ENCODE assay signal across 8 mouse cellular contexts in the genomic region with DNA sequence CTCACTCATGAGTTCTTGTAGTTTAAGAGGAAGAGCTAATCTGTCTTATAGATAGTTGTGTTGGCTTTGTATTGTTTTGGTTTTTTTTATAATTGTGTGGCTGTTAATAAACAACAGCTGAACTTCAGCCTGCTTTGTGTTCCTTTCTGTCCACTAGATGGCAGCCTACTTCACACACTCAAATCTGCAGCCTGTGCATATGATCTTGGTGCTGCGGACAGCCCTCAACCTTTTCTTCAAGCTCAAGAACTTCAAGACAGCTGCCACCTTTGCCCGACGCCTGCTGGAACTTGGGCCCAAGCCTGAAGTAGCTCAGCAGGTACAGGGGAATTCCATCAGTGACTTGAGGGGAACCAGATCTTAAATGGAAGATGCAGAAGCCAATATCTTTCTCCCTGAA. TPM values are rescaled to one million over a fixed set of nuclear protein-coding genes. Genes with fewer than 3 reads are reported as not detected.
A peak's percentile ranks its signal among the peaks of the same experiment; 100 is the strongest.
DNase-seq lines count a peak whose midpoint lies in the region; ATAC-seq and TF ChIP-seq lines count a peak whose summit lies in the region.

No protein-coding gene starts in this region.

- H3K9ac ChIP-seq in midbrain, embryonic 12.5 days (replicated peaks): no peak overlapping the region
- H3K9ac ChIP-seq in forebrain, postnatal 0 days: no peak overlapping the region

- no peak for DNase-seq in midbrain, embryonic 10.5 days (ENCODE audit: low spot score)
- DNase-seq in Muller cell, postnatal 12 days (ENCODE audit: inconsistent ontology term): peak; percentile 32
- DNase-seq in cerebellum, adult 8-10 months: peak; percentile 35
- peak; percentile 69 for DNase-seq in forebrain, postnatal 0 days
- DNase-seq in layer of hippocampus, adult 9-10 months (ENCODE audit: low spot score): peak; percentile 33
- DNase-seq in yolk sac, embryonic 10.5 days (ENCODE audit: low spot score): no peak

- H3K27ac ChIP-seq in midbrain, embryonic 12.5 days (replicated peaks): no peak overlapping the region
- no peak overlapping the region for H3K27ac ChIP-seq in midbrain, embryonic 10.5 days (replicated peaks)
- no peak overlapping the region for H3K27ac ChIP-seq in forebrain, postnatal 0 days (ENCODE audit: low read depth, low read length)
- H3K27ac ChIP-seq in olfactory bulb, adult 2 months (ENCODE audit: insufficient read depth, low read depth, low read length): no peak overlapping the region

- no peak for TF ChIP-seq POLR2A in olfactory bulb, adult 2 months (IDR thresholded peaks at IDR 0.05; ENCODE audit: insufficient read depth, low read depth, low read length)

- H3K36me3 ChIP-seq in midbrain, embryonic 12.5 days: peaks cover 90% of the 10 kb centered on the region
- peaks cover 92% of the 10 kb centered on the region for H3K36me3 ChIP-seq in midbrain, embryonic 10.5 days
- H3K36me3 ChIP-seq in forebrain, postnatal 0 days (ENCODE audit: insufficient read depth): peaks cover 88% of the 10 kb centered on the region

- no peaks in the 10 kb centered on the region for H3K9me3 ChIP-seq in midbrain, embryonic 12.5 days
- no peaks in the 10 kb centered on the region for H3K9me3 ChIP-seq in midbrain, embryonic 10.5 days (replicated peaks)
- H3K9me3 ChIP-seq in forebrain, postnatal 0 days (ENCODE audit: low read length): no peaks in the 10 kb centered on the region

- no peaks in the 10 kb centered on the region for H3K4me1 ChIP-seq in midbrain, embryonic 12.5 days
- H3K4me1 ChIP-seq in midbrain, embryonic 10.5 days: no peaks in the 10 kb centered on the region
- no peaks in the 10 kb centered on the region for H3K4me1 ChIP-seq in forebrain, postnatal 0 days (ENCODE audit: insufficient read depth)
- H3K4me1 ChIP-seq in olfactory bulb, adult 2 months (ENCODE audit: control insufficient read depth, insufficient read depth, low read length): no peaks in the 10 kb centered on the region

- peak; percentile 27; the same call in 1 of the 2 replicates for ATAC-seq in midbrain, embryonic 12.5 days (ENCODE audit: low FRiP score, low read depth)
- ATAC-seq in forebrain, postnatal 0 days: peak; percentile 64; the same call in 1 of the 2 replicates

- H3K27me3 ChIP-seq in midbrain, embryonic 12.5 days: no peaks in the 10 kb centered on the region
- no peaks in the 10 kb centered on the region for H3K27me3 ChIP-seq in midbrain, embryonic 10.5 days (ENCODE audit: low read depth, poor library complexity, severe bottlenecking)
- no peaks in the 10 kb centered on the region for H3K27me3 ChIP-seq in forebrain, postnatal 0 days (ENCODE audit: insufficient read depth, low read length)

- TF ChIP-seq CTCF in forebrain, postnatal 0 days (IDR thresholded peaks at IDR 0.05; ENCODE audit: low read depth): peak; percentile 86
- TF ChIP-seq CTCF in olfactory bulb, adult 2 months (IDR thresholded peaks at IDR 0.05; ENCODE audit: insufficient read depth, low read depth, low read length): 0 out of 2 replicates have a peak, but pooled peaks have one; percentile 24

- WGBS in midbrain, embryonic 12.5 days: 54% methylated on average over 3 of the region's 3 CpGs
- 57% methylated on average over 3 of the region's 3 CpGs for WGBS in midbrain, embryonic 10.5 days
- WGBS in forebrain, postnatal 0 days: 31% methylated on average over 3 of the region's 3 CpGs
- 36% methylated on average over 3 of the region's 3 CpGs for WGBS in olfactory bulb, adult 2 months

- H3K4me3 ChIP-seq in midbrain, embryonic 12.5 days: no peak overlapping the region
- H3K4me3 ChIP-seq in midbrain, embryonic 10.5 days: no peak overlapping the region
- H3K4me3 ChIP-seq in forebrain, postnatal 0 days (ENCODE audit: low read depth, low read length): no peak overlapping the region
- no peak overlapping the region for H3K4me3 ChIP-seq in olfactory bulb, adult 2 months (ENCODE audit: insufficient read depth, low read depth, low read length)

- H3K4me2 ChIP-seq in midbrain, embryonic 12.5 days (replicated peaks): no peak overlapping the region
- no peak overlapping the region for H3K4me2 ChIP-seq in forebrain, postnatal 0 days (ENCODE audit: low read depth)

RNA-seq across cellular contexts. Expression of a gene that starts 6.8 kb away (rescaled TPM):
- 168 and 185 TPM in 2 replicates for polyA plus RNA-seq in midbrain, embryonic 12.5 days (2016; fragmentation: Nextera tagmentation; extraction: Ambion mirVana)
- 166 and 175 TPM in 2 replicates for polyA plus RNA-seq in midbrain, embryonic 10.5 days (2016; fragmentation: Nextera tagmentation; extraction: Ambion mirVana)
- total RNA-seq in forebrain, postnatal 0 days (2014; rRNA removed): 150 and 161 TPM in 2 replicates
- polyA plus RNA-seq in forebrain, postnatal 0 days (2015; fragmentation: Nextera tagmentation; extraction: Ambion mirVana): 130 and 136 TPM in 2 replicates
- polyA plus RNA-seq in olfactory bulb, adult 2 months (2012; ENCODE audit: insufficient read depth, insufficient read length, low replicate concordance, missing spikeins): 478 TPM in 1 of 2 replicates, not detected in the other

RNA-seq across cellular contexts. Expression of a gene that starts 28.2 kb away (rescaled TPM):
- polyA plus RNA-seq in midbrain, embryonic 12.5 days (2016; fragmentation: Nextera tagmentation; extraction: Ambion mirVana): 130 and 133 TPM in 2 replicates
- 124 and 138 TPM in 2 replicates for polyA plus RNA-seq in midbrain, embryonic 10.5 days (2016; fragmentation: Nextera tagmentation; extraction: Ambion mirVana)
- total RNA-seq in forebrain, postnatal 0 days (2014; rRNA removed): 66.8 and 76.8 TPM in 2 replicates
- 49.4 and 62.7 TPM in 2 replicates for polyA plus RNA-seq in forebrain, postnatal 0 days (2015; fragmentation: Nextera tagmentation; extraction: Ambion mirVana)
- polyA plus RNA-seq in olfactory bulb, adult 2 months (2012; ENCODE audit: insufficient read depth, insufficient read length, low replicate concordance, missing spikeins): 96.2 TPM in 1 of 2 replicates, not detected in the other

RNA-seq across cellular contexts. Expression of a gene that starts 37.1 kb away (rescaled TPM):
- 123 and 128 TPM in 2 replicates for polyA plus RNA-seq in midbrain, embryonic 12.5 days (2016; fragmentation: Nextera tagmentation; extraction: Ambion mirVana)
- polyA plus RNA-seq in midbrain, embryonic 10.5 days (2016; fragmentation: Nextera tagmentation; extraction: Ambion mirVana): 106 and 129 TPM in 2 replicates
- 61.9 and 73.1 TPM in 2 replicates for total RNA-seq in forebrain, postnatal 0 days (2014; rRNA removed)
- 77.1 and 93.9 TPM in 2 replicates for polyA plus RNA-seq in forebrain, postnatal 0 days (2015; fragmentation: Nextera tagmentation; extraction: Ambion mirVana)
- polyA plus RNA-seq in olfactory bulb, adult 2 months (2012; ENCODE audit: insufficient read depth, insufficient read length, low replicate concordance, missing spikeins): 196 TPM in 1 of 2 replicates, not detected in the other

RNA-seq across cellular contexts. Expression of a gene that starts 37.4 kb away (rescaled TPM):
- polyA plus RNA-seq in midbrain, embryonic 12.5 days (2016; fragmentation: Nextera tagmentation; extraction: Ambion mirVana): 219 and 220 TPM in 2 replicates
- polyA plus RNA-seq in midbrain, embryonic 10.5 days (2016; fragmentation: Nextera tagmentation; extraction: Ambion mirVana): 175 and 206 TPM in 2 replicates
- 199 and 241 TPM in 2 replicates for total RNA-seq in forebrain, postnatal 0 days (2014; rRNA removed)
- 127 and 151 TPM in 2 replicates for polyA plus RNA-seq in forebrain, postnatal 0 days (2015; fragmentation: Nextera tagmentation; extraction: Ambion mirVana)
- polyA plus RNA-seq in olfactory bulb, adult 2 months (2012; ENCODE audit: insufficient read depth, insufficient read length, low replicate concordance, missing spikeins): 120 and 157 TPM in 2 replicates

Comparison
In these comparisons a context has a peak if more than half of its experiments do, and no peak if none do; other contexts are left out.
1. DNase-seq: peak in Muller cell, postnatal 12 days (single experiment), cerebellum, adult 8-10 months (single experiment), forebrain, postnatal 0 days (single experiment) and layer of hippocampus, adult 9-10 months (single experiment); none in midbrain, embryonic 10.5 days (single experiment) and yolk sac, embryonic 10.5 days (single experiment).